Mouse (Mus musculus) forebrain, embryonic 16.5 days (tissue): ENCODE data around the gene Smyd1. TPM values are rescaled to one million over a fixed set of nuclear protein-coding genes. Genes with fewer than 3 reads are reported as not detected.

Experiments
- ATAC-seq: fragments of 200-750 bp; cut with Nextera tagmentation; 2 replicates; pipeline ENCODE4 v1.8.0; 2017; ENCODE audit warnings: mild to moderate bottlenecking, moderate library complexity
- H3K27ac ChIP-seq: fragments of 300-500 bp; sonication (generic); 2 replicates; pipeline ENCODE4 v1.5.1; 2014; ENCODE audit warnings: low read length, control low read depth
- H3K27me3 ChIP-seq: fragments of 300-500 bp; sonication (generic); replicated peaks from 2 replicates; pipeline ENCODE4 v1.6.1; 2014; ENCODE audit warnings: low read length; ENCODE audit not compliant: control insufficient read depth, insufficient read depth
- H3K36me3 ChIP-seq: fragments of 300-500 bp; sonication (generic); 2 replicates; pipeline ENCODE4 v1.6.1; 2014; ENCODE audit not compliant: control insufficient read depth, insufficient read depth
- H3K4me1 ChIP-seq: fragments of 300-500 bp; sonication (generic); replicated peaks from 2 replicates; pipeline ENCODE4 v1.6.1; 2014; ENCODE audit warnings: low read length; ENCODE audit not compliant: control insufficient read depth, insufficient read depth
- H3K4me2 ChIP-seq: fragments of 300-500 bp; sonication (generic); 2 replicates; pipeline ENCODE4 v1.6.1; 2014; ENCODE audit warnings: mild to moderate bottlenecking, low read length, control low read depth
- H3K4me3 ChIP-seq: fragments of 300-500 bp; sonication (generic); replicated peaks from 2 replicates; pipeline ENCODE4 v1.5.1; 2014; ENCODE audit warnings: mild to moderate bottlenecking, low read length, control low read depth
- H3K9ac ChIP-seq: fragments of 300-500 bp; sonication (generic); replicated peaks from 2 replicates; pipeline ENCODE4 v1.6.1; 2014; ENCODE audit warnings: low read depth, low read length, control low read depth
- H3K9me3 ChIP-seq: fragments of 300-500 bp; sonication (generic); 2 replicates; pipeline ENCODE4 v1.6.1; 2016; ENCODE audit warnings: low read length; ENCODE audit not compliant: control insufficient read depth
- WGBS: fragments of 180-500 bp; shearing (Covaris S2); extraction: QIAGEN DNeasy Blood & Tissue Kit; methylation state at CpG from one replicate; pipeline ENCODE4 v1.1.7; 2014; 5-methylcytosine and 5-hydroxymethylcytosine counted together
- polyA plus RNA-seq: library from polyadenylated mRNA; unstranded; fragments of >200 nt; fragmentation: Nextera tagmentation; extraction: Ambion mirVana; gene quantifications from 2 replicates; pipeline ENCODE4 v1.2.1, GENCODE M21; 2015

Gene Smyd1
- polyA plus RNA-seq, 1 experiment from 2014 or later = 0.25 TPM

- Histone ChIP-seq H3K27ac (no peak overlapping the region), H3K9ac (no peak overlapping the region), H3K4me2 (no peak overlapping the region), H3K27me3 (no peaks in the 10 kb centered on the region), H3K36me3 (no peaks in the 10 kb centered on the region), H3K4me3 (no peak overlapping the region), H3K9me3 (peaks cover under 1% of the 10 kb centered on the region), H3K4me1 (no peaks in the 10 kb centered on the region)
- 84% methylated on average over 10 of the region's 10 CpGs for WGBS
- no peak for ATAC-seq
Observed at GRCm38 (mm10) chr6:71352866-71353427, 30.9 kb upstream of the Smyd1 start.

GRCm38 (mm10) chr6:71352201-71352600 is 30.2 kb upstream of the Smyd1 start:
- Histone ChIP-seq H3K36me3 (no peaks in the 10 kb centered on the region), H3K9me3 (peaks cover 4% of the 10 kb centered on the region), H3K27ac (no peak overlapping the region), H3K4me1 (no peaks in the 10 kb centered on the region), H3K27me3 (no peaks in the 10 kb centered on the region), H3K4me3 (no peak overlapping the region), H3K4me2 (no peak overlapping the region), H3K9ac (no peak overlapping the region)
- WGBS = 92% methylated on average over 6 of the region's 6 CpGs
- ATAC-seq = no peak

- Histone ChIP-seq H3K36me3 (no peaks in the 10 kb centered on the region), H3K9me3 (peaks cover 4% of the 10 kb centered on the region), H3K4me2 (no peak overlapping the region), H3K27me3 (no peaks in the 10 kb centered on the region), H3K27ac (no peak overlapping the region), H3K4me3 (no peak overlapping the region), H3K9ac (no peak overlapping the region), H3K4me1 (no peaks in the 10 kb centered on the region)
- 93% methylated on average over 3 of the region's 3 CpGs for WGBS
- ATAC-seq = no peak
Observed at GRCm38 (mm10) chr6:71351201-71351600, 29.2 kb upstream of the Smyd1 start.

GRCm38 (mm10) chr6:71348006-71348405 is 26.0 kb upstream of the Smyd1 start:
- H3K4me2 ChIP-seq = no peak overlapping the region
- ATAC-seq = no peak
- H3K4me1 ChIP-seq = no peaks in the 10 kb centered on the region
- H3K36me3 ChIP-seq = no peaks in the 10 kb centered on the region
- no peak overlapping the region for H3K27ac ChIP-seq
- 95% methylated on average over 9 of the region's 9 CpGs for WGBS
- no peak overlapping the region for H3K4me3 ChIP-seq
- peaks cover 4% of the 10 kb centered on the region for H3K9me3 ChIP-seq
- no peak overlapping the region for H3K9ac ChIP-seq
- no peaks in the 10 kb centered on the region for H3K27me3 ChIP-seq

GRCm38 (mm10) chr6:71341179-71341578 is 19.1 kb upstream of the Smyd1 start:
- no peak for ATAC-seq
- Histone ChIP-seq H3K36me3 (no peaks in the 10 kb centered on the region), H3K9ac (no peak overlapping the region), H3K27me3 (no peaks in the 10 kb centered on the region), H3K27ac (no peak overlapping the region), H3K4me3 (no peak overlapping the region), H3K9me3 (no peaks in the 10 kb centered on the region), H3K4me1 (no peaks in the 10 kb centered on the region), H3K4me2 (no peak overlapping the region)
- WGBS = 88% methylated on average over 9 of the region's 9 CpGs

- WGBS = 82% methylated on average over 4 of the region's 4 CpGs
- H3K9ac ChIP-seq = no peak overlapping the region
- H3K4me1 ChIP-seq = no peaks in the 10 kb centered on the region
- no peak for ATAC-seq
- H3K9me3 ChIP-seq = no peaks in the 10 kb centered on the region
- H3K4me2 ChIP-seq = no peak overlapping the region
- H3K27me3 ChIP-seq = no peaks in the 10 kb centered on the region
- H3K36me3 ChIP-seq = no peaks in the 10 kb centered on the region
- no peak overlapping the region for H3K4me3 ChIP-seq
- H3K27ac ChIP-seq = no peak overlapping the region
Observed at GRCm38 (mm10) chr6:71339351-71339750, 17.3 kb upstream of the Smyd1 start.

GRCm38 (mm10) chr6:71338941-71339340 is 16.9 kb upstream of the Smyd1 start:
- no peak overlapping the region for H3K9ac ChIP-seq
- WGBS = 93% methylated on average over 3 of the region's 3 CpGs
- H3K9me3 ChIP-seq = no peaks in the 10 kb centered on the region
- ATAC-seq = no peak
- no peak overlapping the region for H3K27ac ChIP-seq
- no peaks in the 10 kb centered on the region for H3K36me3 ChIP-seq
- no peak overlapping the region for H3K4me2 ChIP-seq
- no peak overlapping the region for H3K4me3 ChIP-seq
- H3K27me3 ChIP-seq = no peaks in the 10 kb centered on the region
- H3K4me1 ChIP-seq = no peaks in the 10 kb centered on the region

GRCm38 (mm10) chr6:71337666-71338065 is 15.6 kb upstream of the Smyd1 start:
- Histone ChIP-seq H3K27ac (no peak overlapping the region), H3K4me3 (no peak overlapping the region), H3K27me3 (no peaks in the 10 kb centered on the region), H3K4me2 (no peak overlapping the region), H3K9me3 (no peaks in the 10 kb centered on the region), H3K36me3 (no peaks in the 10 kb centered on the region), H3K9ac (no peak overlapping the region), H3K4me1 (no peaks in the 10 kb centered on the region)
- ATAC-seq = no peak
- WGBS = 95% methylated on average over 8 of the region's 8 CpGs

- Histone ChIP-seq H3K36me3 (no peaks in the 10 kb centered on the region), H3K9ac (no peak overlapping the region), H3K27me3 (no peaks in the 10 kb centered on the region), H3K9me3 (no peaks in the 10 kb centered on the region), H3K4me2 (no peak overlapping the region), H3K4me3 (no peak overlapping the region), H3K4me1 (no peaks in the 10 kb centered on the region), H3K27ac (no peak overlapping the region)
- ATAC-seq = no peak
- WGBS = 92% methylated on average over 11 of the region's 11 CpGs
Observed at GRCm38 (mm10) chr6:71333578-71334273, 11.7 kb upstream of the Smyd1 start.
